Mouse (Mus musculus) thymus, adult 2 months (tissue): ENCODE data around the gene Arhgap45. TPM values are rescaled to one million over a fixed set of nuclear protein-coding genes. Genes with fewer than 3 reads are reported as not detected.

ENCODE experiments used
- DNase-seq: peaks from one replicate; pipeline ENCODE4 v3.0.0; 2021
- H3K27ac ChIP-seq: fragments of 200-500 bp; 2 replicates; pipeline ENCODE4 v1.5.1; 2012; ENCODE audit warnings: low read length, control low read depth; ENCODE audit not compliant: control insufficient read depth, insufficient read depth
- H3K27me3 ChIP-seq: fragments of 200-500 bp; 2 replicates; pipeline ENCODE4 v1.6.1; 2012; ENCODE audit warnings: mild to moderate bottlenecking, low read length, moderate library complexity, mixed read lengths; ENCODE audit not compliant: control insufficient read depth, insufficient read depth
- H3K36me3 ChIP-seq: fragments of 200-500 bp; 2 replicates; pipeline ENCODE4 v1.6.1; 2012; ENCODE audit warnings: mild to moderate bottlenecking, low read length, moderate library complexity; ENCODE audit not compliant: control insufficient read depth, insufficient read depth
- H3K4me1 ChIP-seq: fragments of 200-500 bp; replicated peaks from 2 replicates; pipeline ENCODE4 v1.6.1; 2012; ENCODE audit warnings: low read length; ENCODE audit not compliant: control insufficient read depth, insufficient read depth
- H3K4me3 ChIP-seq: fragments of 200-500 bp; 2 replicates; pipeline ENCODE4 v1.5.1; 2012; ENCODE audit warnings: mild to moderate bottlenecking, low read length, control low read depth, moderate library complexity; ENCODE audit not compliant: control insufficient read depth, insufficient read depth
- CTCF ChIP-seq: fragments of 200-500 bp; IDR thresholded peaks from 2 replicates; pipeline ENCODE4 v1.5.1; 2012; ENCODE audit warnings: mild to moderate bottlenecking, control low read depth, low read length, moderate library complexity, borderline replicate concordance; ENCODE audit not compliant: control insufficient read depth, poor library complexity, insufficient read depth; ENCODE audit errors: extremely low read depth
- POLR2A ChIP-seq: fragments of 200-500 bp; IDR thresholded peaks from 2 replicates; pipeline ENCODE4 v1.6.1; 2012; ENCODE audit warnings: mild to moderate bottlenecking, low read length, control low read depth, moderate library complexity; ENCODE audit not compliant: control insufficient read depth, poor library complexity, insufficient read depth; ENCODE audit errors: extremely low read depth
- WGBS: fragments of 180-500 bp; shearing (Covaris S2); methylation state at CpG from one replicate; pipeline ENCODE4 v1.1.7; 2018; 5-methylcytosine and 5-hydroxymethylcytosine counted together
- polyA plus RNA-seq: library from polyadenylated mRNA; depleted of rRNA; stranded (reverse); fragments of >200 nt; gene quantifications from 2 replicates; pipeline ENCODE4 v1.2.3, GENCODE M21; 2012

Arhgap45 gene
- polyA plus RNA-seq, 1 experiment = 1,504 TPM

DNA sequence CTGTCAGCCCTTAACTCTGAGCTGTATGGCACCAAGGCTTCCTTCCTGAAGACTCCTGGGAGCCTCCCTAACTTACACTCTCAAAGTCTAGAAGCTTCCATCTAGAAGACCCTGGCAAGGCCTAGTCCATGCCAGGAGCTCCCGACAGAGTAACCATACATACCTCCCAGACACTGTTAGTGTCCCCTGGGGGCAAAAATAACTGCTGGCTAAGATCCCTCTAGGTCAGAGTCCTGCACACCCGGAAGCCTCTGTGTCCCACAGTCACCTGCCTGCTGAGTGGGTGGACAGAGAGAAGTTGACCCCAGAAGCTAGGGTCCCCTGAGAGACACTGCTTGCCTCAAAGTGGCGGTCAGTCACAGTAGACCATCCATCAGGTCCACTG, 55.1 kb downstream of the Arhgap45 start:
- no peak for DNase-seq
- Histone ChIP-seq H3K36me3 (peaks cover 3% of the 10 kb centered on the region; the same call in 1 of the 2 replicates), H3K4me3 (no peak overlapping the region), H3K4me1 (peaks cover 13% of the 10 kb centered on the region), H3K27ac (no peak overlapping the region), H3K27me3 (no peaks in the 10 kb centered on the region)
- 71% methylated on average over 3 of the region's 3 CpGs for WGBS
- TF ChIP-seq POLR2A = no peak
- TF ChIP-seq CTCF = no peak

DNA sequence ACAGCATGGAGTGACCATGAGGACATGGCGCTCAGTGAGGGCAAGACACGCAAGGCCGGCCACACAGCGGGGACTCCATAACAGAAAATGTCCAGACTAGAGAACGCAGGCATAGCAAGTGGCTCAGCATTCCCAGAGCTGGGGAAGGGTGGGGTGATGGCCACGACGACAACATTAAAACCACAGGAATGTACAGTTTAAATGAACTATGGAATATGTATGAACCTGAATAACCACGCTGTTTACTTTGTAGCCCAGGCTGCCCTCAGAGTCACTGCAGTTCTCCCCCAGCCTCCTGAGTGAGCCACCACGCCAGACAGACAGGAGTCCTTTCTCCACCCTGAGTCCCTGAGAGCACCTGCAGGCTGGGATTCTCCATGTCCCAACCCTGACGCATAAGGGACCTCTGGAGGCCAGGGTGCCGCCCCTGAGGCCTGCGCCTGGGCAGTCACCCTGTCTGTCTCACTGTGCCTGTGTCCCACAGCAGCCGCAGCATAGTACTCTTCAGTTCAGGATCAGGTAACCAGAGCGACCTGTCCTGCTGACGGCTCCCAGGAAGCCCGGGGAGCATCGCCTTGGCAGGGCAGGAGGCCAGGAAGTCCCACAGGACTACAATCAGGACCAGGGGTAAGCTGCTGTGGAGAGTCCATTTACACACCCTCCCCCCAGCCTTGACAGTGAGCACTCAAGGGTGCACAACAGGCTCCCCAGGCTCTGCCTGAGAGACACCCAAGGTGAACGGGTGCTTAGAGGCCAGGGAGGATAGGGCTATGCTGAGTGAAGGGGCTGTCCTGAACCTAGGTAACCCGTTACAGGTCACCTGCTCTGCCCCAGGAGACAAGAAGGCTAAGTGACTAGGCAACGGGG, 56.4 kb downstream of the Arhgap45 start:
- H3K4me3 ChIP-seq = no peak overlapping the region
- no peak overlapping the region for H3K27ac ChIP-seq

DNA sequence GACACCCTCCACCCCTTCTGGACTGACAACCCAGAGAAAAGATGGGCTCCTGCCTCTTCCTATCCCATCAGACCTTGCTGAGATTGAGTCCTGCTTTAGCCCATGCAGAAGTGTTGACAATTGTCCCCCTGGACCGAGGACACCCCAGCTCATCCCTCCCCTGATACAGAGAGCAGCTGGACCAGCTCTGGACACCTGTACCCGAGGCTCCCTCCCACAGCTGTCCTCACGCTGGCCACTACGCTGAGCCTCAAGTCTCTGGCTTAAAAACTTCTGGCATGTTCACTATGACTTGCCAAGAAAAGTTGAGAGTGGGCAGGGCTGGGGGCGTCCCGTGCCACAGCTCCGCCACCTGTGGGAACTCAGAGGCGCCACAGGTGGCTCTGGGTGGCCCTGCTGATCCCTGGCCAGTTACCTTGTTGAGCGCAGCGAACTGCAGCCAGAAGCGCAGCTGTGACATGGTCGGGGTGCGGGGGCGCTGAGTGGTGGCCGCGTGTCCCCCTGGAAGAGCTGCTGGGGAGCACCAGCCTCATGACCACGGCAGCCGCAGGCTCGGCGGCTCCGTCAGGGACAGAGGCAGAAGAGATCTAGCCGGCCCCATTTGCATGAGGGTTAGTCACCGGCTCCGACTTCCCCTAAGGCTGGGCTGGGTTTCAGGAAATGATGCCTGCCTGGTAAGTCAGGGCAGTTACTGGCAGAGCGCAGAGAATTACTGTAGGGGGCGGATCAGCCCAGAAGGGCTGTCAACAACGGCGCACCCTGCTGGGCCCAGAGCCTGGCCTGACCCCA, 58.6 kb downstream of the Arhgap45 start:
- peak; percentile 77 for DNase-seq
- TF ChIP-seq POLR2A (0 out of 2 replicates have a peak, but pooled peaks have one; percentile 24), CTCF (peak; percentile 67; the same call in 1 of the 2 replicates)
- Histone ChIP-seq H3K36me3 (peaks cover 4% of the 10 kb centered on the region), H3K4me1 (peaks cover 13% of the 10 kb centered on the region), H3K27ac (peak overlapping the region; percentile 4), H3K4me3 (peak overlapping the region; percentile 39), H3K27me3 (no peaks in the 10 kb centered on the region)
- WGBS = 5% methylated on average over 28 of the region's 28 CpGs

More for the DNA sequence above, 56.4 kb downstream of the Arhgap45 start:
- no peak for DNase-seq
- H3K36me3 ChIP-seq = no peaks in the 10 kb centered on the region
- WGBS = 93% methylated on average over 20 of the region's 20 CpGs
- TF ChIP-seq POLR2A (no peak), CTCF (no peak)
- H3K4me1 ChIP-seq = peaks cover 13% of the 10 kb centered on the region
- no peaks in the 10 kb centered on the region for H3K27me3 ChIP-seq

DNA sequence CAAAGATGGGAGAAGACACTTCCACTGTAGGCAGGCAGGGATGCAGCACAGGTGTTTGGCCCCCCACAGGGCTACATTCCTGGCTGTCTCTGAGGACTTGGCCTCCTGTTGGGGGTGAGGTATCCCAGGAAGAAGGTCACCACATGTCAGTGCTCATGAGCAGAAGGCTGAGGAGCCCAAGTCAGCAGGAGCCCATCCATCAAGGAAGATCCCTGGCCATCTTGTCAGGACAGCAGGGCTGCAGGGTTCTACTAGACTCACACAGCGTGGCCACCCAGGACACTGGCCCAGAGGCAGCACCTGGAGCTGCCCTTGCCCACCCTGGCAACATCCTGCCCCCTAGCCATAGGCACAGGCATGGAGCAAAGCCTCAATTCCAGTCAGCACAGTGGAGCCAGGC, 59.5 kb downstream of the Arhgap45 start:
- no peak overlapping the region for H3K27ac ChIP-seq
- TF ChIP-seq CTCF = no peak
- TF ChIP-seq POLR2A = no peak
- no peaks in the 10 kb centered on the region for H3K27me3 ChIP-seq
- WGBS = 77% methylated on average over 1 of the region's 1 CpGs
- peaks cover 13% of the 10 kb centered on the region for H3K4me1 ChIP-seq
- H3K4me3 ChIP-seq = no peak overlapping the region
- peaks cover 13% of the 10 kb centered on the region for H3K36me3 ChIP-seq
- DNase-seq = no peak

DNA sequence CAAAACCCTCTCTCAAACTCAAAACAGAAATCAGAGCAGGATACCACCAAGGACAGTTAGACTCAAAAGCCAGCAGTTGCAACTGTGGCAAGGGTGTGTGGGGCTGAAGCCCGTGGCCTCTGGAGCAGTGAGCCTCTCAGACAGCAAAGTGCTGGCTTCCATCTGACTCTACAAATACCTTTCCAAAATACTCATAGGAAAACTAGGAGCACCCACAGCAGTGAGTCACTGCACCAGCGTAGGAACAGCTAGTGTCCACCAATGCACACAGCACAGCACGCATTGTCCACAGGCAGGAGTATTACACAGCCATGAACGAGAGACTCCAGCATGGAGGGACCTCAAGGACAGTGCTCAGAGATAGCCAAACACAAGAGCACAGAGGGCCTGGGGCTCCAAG, 59.9 kb downstream of the Arhgap45 start:
- no peak for TF ChIP-seq POLR2A
- TF ChIP-seq CTCF = no peak
- 96% methylated on average over 4 of the region's 4 CpGs for WGBS
- no peak for DNase-seq
- Histone ChIP-seq H3K4me1 (peaks cover 13% of the 10 kb centered on the region), H3K27ac (no peak overlapping the region), H3K27me3 (no peaks in the 10 kb centered on the region), H3K4me3 (no peak overlapping the region), H3K36me3 (peaks cover 18% of the 10 kb centered on the region)

DNA sequence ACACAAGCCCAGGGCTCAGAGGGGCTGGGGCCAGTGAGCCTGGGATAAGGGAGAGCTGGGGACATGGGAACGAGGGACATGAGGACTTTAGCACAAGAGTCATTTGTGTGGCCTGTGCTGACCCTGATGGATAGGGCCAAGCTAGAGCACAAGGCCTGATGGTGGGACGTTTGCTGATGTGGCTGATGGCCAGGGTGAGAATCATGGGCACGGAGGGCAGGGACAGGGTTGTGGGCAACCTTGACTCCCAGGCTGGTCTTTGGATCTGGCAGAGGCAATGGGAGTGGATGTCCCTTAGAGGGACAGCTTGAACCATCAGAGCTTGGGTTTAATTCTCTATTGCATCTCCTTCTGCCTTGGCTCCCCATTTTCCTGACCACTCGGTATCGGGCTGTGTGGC, 60.9 kb downstream of the Arhgap45 start:
- no peak for TF ChIP-seq CTCF
- Histone ChIP-seq H3K27ac (no peak overlapping the region), H3K4me3 (no peak overlapping the region), H3K36me3 (peaks cover 24% of the 10 kb centered on the region), H3K27me3 (no peaks in the 10 kb centered on the region), H3K4me1 (peaks cover 13% of the 10 kb centered on the region)
- WGBS = 96% methylated on average over 5 of the region's 5 CpGs
- DNase-seq = no peak
